Mouse (Mus musculus): Measurements from ENCODE around the gene Hap1.

DNA sequence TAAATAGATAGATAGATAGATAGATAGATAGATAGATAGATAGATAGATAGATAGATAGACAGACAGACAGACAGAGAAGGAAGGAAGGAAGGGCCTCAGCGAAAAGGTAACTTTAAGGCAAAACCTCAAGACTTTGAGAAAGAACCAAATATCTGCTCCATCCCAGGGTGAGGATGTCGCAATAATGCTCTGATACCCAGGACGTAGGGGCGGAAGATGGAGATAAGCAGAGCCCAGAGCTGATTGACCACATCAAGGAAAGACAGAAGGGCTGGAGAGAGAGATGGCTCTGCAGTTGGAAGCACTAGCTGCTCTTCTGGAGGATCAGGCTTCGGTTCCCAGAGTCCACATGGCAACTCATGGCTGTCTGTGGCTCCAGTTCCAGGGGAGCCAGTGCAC, 54.6 kb downstream of the Hap1 start:
- no peak for TF ChIP-seq CTCF (IDR thresholded peaks at IDR 0.05; ENCODE audit: low read depth)
- no peak for TF ChIP-seq EP300 (IDR thresholded peaks at IDR 0.05; ENCODE audit: low read depth)

Data from heart, postnatal 0 days (tissue).